Mouse (Mus musculus) heart, adult 2 months (tissue): ENCODE data around the gene Sh3kbp1.

Experiments
- CTCF ChIP-seq: fragments of 200-600 bp; IDR thresholded peaks from 2 replicates; pipeline ENCODE4 v1.8.1; 2022; ENCODE audit warnings: antibody characterized with exemption, mild to moderate bottlenecking, moderate library complexity
- EP300 ChIP-seq: fragments of 200-500 bp; IDR thresholded peaks from 2 replicates; pipeline ENCODE4 v1.6.1; 2011; ENCODE audit warnings: low read depth, low read length, control low read depth; ENCODE audit not compliant: insufficient read depth
- POLR2A ChIP-seq: fragments of 200-500 bp; IDR thresholded peaks from 2 replicates; pipeline ENCODE4 v1.6.1; 2011; ENCODE audit warnings: mild to moderate bottlenecking, low read depth, low read length, control low read depth; ENCODE audit not compliant: insufficient read depth

GRCm38 (mm10) chrX:159756901-159757821 lies 130.1 kb downstream of the Sh3kbp1 start:
- TF ChIP-seq CTCF (no peak), EP300 (no peak), POLR2A (no peak)
